Mouse (Mus musculus) kidney, adult 10 weeks (tissue): Measurements from ENCODE around the gene Gm14151. TPM values are rescaled to one million over a fixed set of nuclear protein-coding genes. Genes with fewer than 3 reads are reported as not detected.

Source experiments
- polyA plus RNA-seq: library from polyadenylated mRNA; stranded (reverse); fragments of 350-450 nt; fragmentation: Illumina TruSeq; extraction: RNeasy Lipid Tissue Mini Kit (QIAGEN cat#74804); gene quantifications from one replicate; pipeline ENCODE4 v1.2.3, GENCODE M21; 2014; ENCODE audit warnings: low read depth, low replicate concordance

Gm14151 gene
- polyA plus RNA-seq = not detected

DNA sequence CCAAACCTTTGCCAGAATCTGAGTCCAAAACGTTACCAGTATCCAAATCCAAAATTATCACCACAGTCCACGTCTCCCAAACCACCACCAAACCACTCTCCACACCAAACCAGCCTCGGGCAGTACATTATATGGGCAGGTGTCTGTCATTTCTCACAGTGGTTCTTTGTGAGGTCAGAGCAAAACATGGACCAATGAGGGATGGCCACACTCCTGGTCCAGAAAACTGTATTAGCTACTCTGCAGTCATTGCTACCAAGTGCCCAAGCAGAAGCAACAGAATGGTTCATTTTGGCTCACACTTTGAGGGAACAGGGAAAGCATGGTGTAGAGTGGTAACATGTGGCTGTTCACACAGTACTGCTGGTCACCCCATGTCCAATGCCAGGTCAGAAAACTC lies at the start of gene Gm14151:
Gene Gm14151, minus strand, starts transcription at position 101 of the 400 bp plus-strand sequence.

GRCm38 (mm10) chr2:151097945-151098344 lies 5.8 kb upstream of the Gm14151 start, which contains the start of gene Gm14147:
Gene Gm14147 (plus strand): TSS chr2:151098245.

DNA sequence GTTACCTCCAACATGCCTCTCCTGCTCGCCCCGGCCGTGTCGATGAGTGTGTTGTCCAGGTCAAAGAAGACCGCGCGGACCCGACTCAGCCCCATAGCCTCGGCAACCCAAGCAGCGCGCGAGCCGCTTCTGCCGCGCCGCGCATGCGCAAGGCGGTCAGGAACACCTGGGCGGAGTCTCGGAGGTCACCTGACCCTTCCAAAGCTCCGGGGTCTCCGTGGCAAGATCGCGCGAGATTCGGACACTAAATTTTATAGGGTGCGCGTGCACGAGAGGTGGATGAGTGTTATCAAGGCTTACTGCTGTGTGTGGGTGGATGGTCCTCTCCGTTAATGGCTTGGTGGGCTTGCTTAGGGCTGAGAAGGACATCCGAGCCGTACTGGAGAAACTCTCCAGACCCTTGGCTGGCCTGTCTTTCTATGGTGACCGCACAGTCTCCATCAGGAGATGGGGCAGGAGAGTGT lies 52.9 kb downstream of the Gm14151 start, which contains the start of the genes Ninl and Nanp:
Gene Ninl, minus strand, starts transcription at position 151 of the 464 bp plus-strand sequence.
Gene Nanp, minus strand, starts transcription at position 167 of the 464 bp plus-strand sequence.

Other genes with a start within 250 kb of the Gm14151 start
- 69.4 TPM for gene Abhd12, start 187.6 kb downstream of the Gm14151 start, polyA plus RNA-seq
- 2.5 TPM for gene Gins1, start 186.9 kb downstream of the Gm14151 start, polyA plus RNA-seq
- gene Ninl, start 53.0 kb downstream of the Gm14151 start, polyA plus RNA-seq = 10.1 TPM
- 38.0 TPM for gene Nanp, start 53.0 kb downstream of the Gm14151 start, polyA plus RNA-seq
- gene Gm14147, start 5.9 kb upstream of the Gm14151 start, polyA plus RNA-seq = not detected